Mouse (Mus musculus) hindbrain, embryonic 11.5 days (tissue): ENCODE measurements around the gene Pik3ca. TPM values are rescaled to one million over a fixed set of nuclear protein-coding genes. Genes with fewer than 3 reads are reported as not detected.

ENCODE experiments used
- ATAC-seq: fragments of 200-750 bp; cut with Nextera tagmentation; 2 replicates; pipeline ENCODE4 v1.8.0; 2017; ENCODE audit warnings: mild to moderate bottlenecking, moderate TSS enrichment, moderate library complexity; ENCODE audit not compliant: low FRiP score
- DNase-seq: peaks from one replicate; pipeline ENCODE4 v3.0.0-alpha.2; 2015; ENCODE audit warnings: low spot score
- H3K27ac ChIP-seq: fragments of 300-500 bp; sonication (generic); 2 replicates; pipeline ENCODE4 v1.5.1; 2014; ENCODE audit warnings: mild to moderate bottlenecking, low read depth, low read length
- H3K27me3 ChIP-seq: fragments of 300-500 bp; sonication (generic); 2 replicates; pipeline ENCODE4 v1.6.1; 2014; ENCODE audit warnings: mild to moderate bottlenecking, low read length, moderate library complexity, mixed read lengths; ENCODE audit not compliant: control insufficient read depth, insufficient read depth
- H3K36me3 ChIP-seq: fragments of 300-500 bp; sonication (generic); 2 replicates; pipeline ENCODE4 v1.6.1; 2014; ENCODE audit warnings: mild to moderate bottlenecking, low read length, moderate library complexity, mixed read lengths; ENCODE audit not compliant: control insufficient read depth, insufficient read depth
- H3K4me1 ChIP-seq: fragments of 300-500 bp; sonication (generic); replicated peaks from 2 replicates; pipeline ENCODE4 v1.6.1; 2014; ENCODE audit warnings: low read length, mixed read lengths; ENCODE audit not compliant: control insufficient read depth, insufficient read depth
- H3K4me2 ChIP-seq: fragments of 300-500 bp; sonication (generic); replicated peaks from 2 replicates; pipeline ENCODE4 v1.6.1; 2014; ENCODE audit warnings: mild to moderate bottlenecking, low read depth, low read length
- H3K4me3 ChIP-seq: fragments of 300-500 bp; sonication (generic); 2 replicates; pipeline ENCODE4 v1.5.1; 2014; ENCODE audit warnings: low read depth, low read length
- H3K9ac ChIP-seq: fragments of 300-500 bp; sonication (generic); 2 replicates; pipeline ENCODE4 v1.6.1; 2014; ENCODE audit warnings: low read depth, low read length
- H3K9me3 ChIP-seq: fragments of 300-500 bp; sonication (generic); 2 replicates; pipeline ENCODE4 v1.6.1; 2016; ENCODE audit warnings: low read length; ENCODE audit not compliant: control insufficient read depth
- WGBS: fragments of 180-500 bp; shearing (Covaris S2); extraction: QIAGEN DNeasy Blood & Tissue Kit; methylation state at CpG from one replicate; pipeline ENCODE4 v1.1.7; 2014; 5-methylcytosine and 5-hydroxymethylcytosine counted together
- polyA plus RNA-seq: library from polyadenylated mRNA; unstranded; fragments of >200 nt; fragmentation: Nextera tagmentation; extraction: Ambion mirVana; gene quantifications from 2 replicates; pipeline ENCODE4 v1.2.1, GENCODE M21; 2014

Pik3ca gene
- polyA plus RNA-seq, 1 experiment from 2014 or later, result 21.6 TPM

- Histone ChIP-seq H3K27ac (no peak overlapping the region), H3K36me3 (peaks cover 3% of the 10 kb centered on the region; the same call in 1 of the 2 replicates), H3K27me3 (no peaks in the 10 kb centered on the region), H3K9me3 (no peaks in the 10 kb centered on the region), H3K4me3 (no peak overlapping the region), H3K4me1 (no peaks in the 10 kb centered on the region), H3K9ac (no peak overlapping the region), H3K4me2 (no peak overlapping the region)
- DNase-seq (peak; percentile 46), ATAC-seq (peak; percentile 60)
- 70% methylated on average over 11 of the region's 11 CpGs for WGBS
Observed at GRCm38 (mm10) chr3:32454329-32455021, 57.0 kb downstream of the Pik3ca start.

- H3K4me2 ChIP-seq, result no peak overlapping the region
- H3K4me1 ChIP-seq, result no peaks in the 10 kb centered on the region
- H3K9ac ChIP-seq, result no peak overlapping the region
- WGBS, result 66% methylated on average over 4 of the region's 4 CpGs
- ATAC-seq (no peak), DNase-seq (peak; percentile 59)
- no peak overlapping the region for H3K4me3 ChIP-seq
- H3K27me3 ChIP-seq, result no peaks in the 10 kb centered on the region
- H3K27ac ChIP-seq, result no peak overlapping the region
- H3K36me3 ChIP-seq, result peaks cover 3% of the 10 kb centered on the region
- H3K9me3 ChIP-seq, result no peaks in the 10 kb centered on the region
Observed at GRCm38 (mm10) chr3:32459777-32460176, 62.3 kb downstream of the Pik3ca start.

GRCm38 (mm10) chr3:32467321-32467720 lies 69.8 kb downstream of the Pik3ca start:
- DNase-seq (no peak), ATAC-seq (no peak)
- H3K4me1 ChIP-seq, result no peaks in the 10 kb centered on the region
- H3K4me3 ChIP-seq, result no peak overlapping the region
- no peaks in the 10 kb centered on the region for H3K9me3 ChIP-seq
- no peaks in the 10 kb centered on the region for H3K27me3 ChIP-seq
- H3K27ac ChIP-seq, result no peak overlapping the region
- H3K36me3 ChIP-seq, result no peaks in the 10 kb centered on the region; the same call in 1 of the 2 replicates
- no peak overlapping the region for H3K4me2 ChIP-seq
- WGBS, result 90% methylated on average over 4 of the region's 4 CpGs
- no peak overlapping the region for H3K9ac ChIP-seq

- no peak overlapping the region for H3K4me3 ChIP-seq
- no peak overlapping the region for H3K4me2 ChIP-seq
- no peak overlapping the region for H3K27ac ChIP-seq
- DNase-seq (no peak), ATAC-seq (no peak)
- no peaks in the 10 kb centered on the region for H3K4me1 ChIP-seq
- no peak overlapping the region for H3K9ac ChIP-seq
- H3K36me3 ChIP-seq, result no peaks in the 10 kb centered on the region
- WGBS, result 75% methylated on average over 4 of the region's 4 CpGs
- no peaks in the 10 kb centered on the region for H3K27me3 ChIP-seq
- H3K9me3 ChIP-seq, result no peaks in the 10 kb centered on the region
Observed at GRCm38 (mm10) chr3:32468411-32468810, 70.9 kb downstream of the Pik3ca start.

- H3K4me3 ChIP-seq, result no peak overlapping the region
- H3K9me3 ChIP-seq, result no peaks in the 10 kb centered on the region
- H3K27me3 ChIP-seq, result no peaks in the 10 kb centered on the region
- ATAC-seq, result no peak
- no peak for DNase-seq
- no peak overlapping the region for H3K4me2 ChIP-seq
- no peak overlapping the region for H3K9ac ChIP-seq
- H3K4me1 ChIP-seq, result no peaks in the 10 kb centered on the region
- H3K27ac ChIP-seq, result no peak overlapping the region
- H3K36me3 ChIP-seq, result no peaks in the 10 kb centered on the region
- WGBS, result 74% methylated on average over 7 of the region's 7 CpGs
Observed at GRCm38 (mm10) chr3:32470449-32470848, 73.0 kb downstream of the Pik3ca start.

GRCm38 (mm10) chr3:32471098-32471497 lies 73.6 kb downstream of the Pik3ca start:
- Histone ChIP-seq H3K4me1 (no peaks in the 10 kb centered on the region), H3K9ac (no peak overlapping the region), H3K4me3 (no peak overlapping the region), H3K36me3 (no peaks in the 10 kb centered on the region), H3K27ac (no peak overlapping the region), H3K4me2 (no peak overlapping the region), H3K27me3 (no peaks in the 10 kb centered on the region), H3K9me3 (no peaks in the 10 kb centered on the region)
- ATAC-seq, result no peak
- DNase-seq, result no peak
- 88% methylated on average over 6 of the region's 6 CpGs for WGBS

GRCm38 (mm10) chr3:32472191-32472900 lies 74.9 kb downstream of the Pik3ca start:
- ATAC-seq (no peak), DNase-seq (peak; percentile 13)
- 75% methylated on average over 14 of the region's 14 CpGs for WGBS
- Histone ChIP-seq H3K27me3 (no peaks in the 10 kb centered on the region), H3K4me2 (no peak overlapping the region), H3K27ac (no peak overlapping the region), H3K9me3 (no peaks in the 10 kb centered on the region), H3K9ac (no peak overlapping the region), H3K36me3 (no peaks in the 10 kb centered on the region), H3K4me1 (no peaks in the 10 kb centered on the region), H3K4me3 (no peak overlapping the region)

GRCm38 (mm10) chr3:32473184-32473583 lies 75.7 kb downstream of the Pik3ca start:
- no peak for DNase-seq
- WGBS, result 85% methylated on average over 10 of the region's 10 CpGs

GRCm38 (mm10) chr3:32479961-32480360 lies 82.5 kb downstream of the Pik3ca start:
- no peaks in the 10 kb centered on the region for H3K9me3 ChIP-seq
- DNase-seq, result no peak
- WGBS, result 91% methylated on average over 7 of the region's 7 CpGs
- H3K9ac ChIP-seq, result no peak overlapping the region
- ATAC-seq, result no peak
- no peaks in the 10 kb centered on the region for H3K27me3 ChIP-seq
- no peak overlapping the region for H3K27ac ChIP-seq
- no peaks in the 10 kb centered on the region for H3K36me3 ChIP-seq
- H3K4me3 ChIP-seq, result no peak overlapping the region
- no peak overlapping the region for H3K4me2 ChIP-seq
- no peaks in the 10 kb centered on the region for H3K4me1 ChIP-seq

More at GRCm38 (mm10) chr3:32473184-32473583, 75.7 kb downstream of the Pik3ca start:
- H3K9me3 ChIP-seq, result no peaks in the 10 kb centered on the region
- H3K4me1 ChIP-seq, result no peaks in the 10 kb centered on the region
- no peaks in the 10 kb centered on the region for H3K27me3 ChIP-seq
- no peak overlapping the region for H3K4me3 ChIP-seq
- no peak overlapping the region for H3K4me2 ChIP-seq
- no peak overlapping the region for H3K9ac ChIP-seq
- no peaks in the 10 kb centered on the region for H3K36me3 ChIP-seq
- no peak overlapping the region for H3K27ac ChIP-seq
- ATAC-seq, result no peak
